Mouse (Mus musculus) kidney, postnatal 14 days (tissue): ENCODE measurements around the gene Epb41l3.
"Not testable (repeated sequence)": the region's sequence is repeated elsewhere in the genome, so short reads cannot be mapped to it uniquely, and the experiment has no call there.

Experiments
- DNase-seq: peaks from one replicate; pipeline ENCODE4 v3.0.0; 2022; ENCODE audit warnings: mixed read lengths

Gene Epb41l3

DNA sequence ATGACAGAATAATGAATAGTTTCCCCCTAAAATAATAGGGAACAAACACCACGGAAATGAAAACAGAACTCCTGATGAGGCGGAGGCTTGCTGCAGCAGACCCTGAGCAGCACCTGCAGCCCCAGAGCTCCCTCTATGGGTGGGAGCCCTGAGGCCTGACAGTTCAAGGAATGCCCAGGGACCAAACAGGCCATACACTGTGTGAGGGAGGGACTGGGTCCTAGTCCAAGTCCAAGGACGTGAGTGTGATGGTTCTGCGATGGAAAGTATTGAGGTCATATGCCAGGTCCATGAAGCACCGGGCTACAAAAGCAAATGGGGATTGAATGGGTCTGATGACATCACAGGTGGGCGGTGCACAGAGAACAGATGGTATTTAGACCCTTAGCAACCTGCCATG, 33.7 kb downstream of the Epb41l3 start:
- peak; percentile 6 for DNase-seq

DNA sequence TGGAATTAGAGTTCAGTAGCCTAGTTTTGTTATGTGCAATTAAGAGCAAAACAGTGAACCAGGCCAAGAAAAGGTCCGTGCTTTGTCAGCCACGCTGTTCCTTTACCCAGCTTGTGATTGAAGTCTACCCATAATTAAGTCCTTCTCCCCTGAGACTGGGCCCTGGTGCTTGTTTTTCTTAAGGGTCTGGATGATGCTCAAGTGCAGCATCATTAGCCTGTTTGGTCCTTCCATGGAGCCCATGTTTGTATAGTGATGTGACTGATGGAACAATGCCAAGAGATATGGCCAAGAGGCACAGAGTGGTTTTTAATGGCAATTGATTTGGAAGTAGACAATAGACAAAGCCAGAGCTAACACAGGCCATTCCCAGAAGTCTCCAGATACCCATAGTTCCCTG, 36.7 kb downstream of the Epb41l3 start:
- DNase-seq: no peak

DNA sequence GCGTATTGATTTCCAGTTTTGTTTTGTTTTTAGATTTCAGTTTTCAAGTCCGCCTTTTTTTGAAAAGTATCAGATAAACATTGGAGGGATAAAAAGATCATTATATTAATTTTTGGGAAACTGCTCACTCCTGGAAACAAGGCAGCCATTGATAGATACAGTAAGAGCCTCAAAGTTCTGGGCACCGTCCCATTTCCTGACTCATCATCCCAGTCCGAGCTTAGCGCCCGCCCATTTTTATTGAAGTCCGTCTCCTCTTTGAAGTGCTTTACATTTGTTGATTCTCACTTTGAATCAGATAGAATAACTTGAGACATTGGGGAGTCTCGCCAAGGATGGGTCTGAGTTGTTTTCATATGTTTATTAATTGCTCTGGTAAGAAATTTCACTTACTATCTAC, 43.7 kb downstream of the Epb41l3 start:
- no peak for DNase-seq

DNA sequence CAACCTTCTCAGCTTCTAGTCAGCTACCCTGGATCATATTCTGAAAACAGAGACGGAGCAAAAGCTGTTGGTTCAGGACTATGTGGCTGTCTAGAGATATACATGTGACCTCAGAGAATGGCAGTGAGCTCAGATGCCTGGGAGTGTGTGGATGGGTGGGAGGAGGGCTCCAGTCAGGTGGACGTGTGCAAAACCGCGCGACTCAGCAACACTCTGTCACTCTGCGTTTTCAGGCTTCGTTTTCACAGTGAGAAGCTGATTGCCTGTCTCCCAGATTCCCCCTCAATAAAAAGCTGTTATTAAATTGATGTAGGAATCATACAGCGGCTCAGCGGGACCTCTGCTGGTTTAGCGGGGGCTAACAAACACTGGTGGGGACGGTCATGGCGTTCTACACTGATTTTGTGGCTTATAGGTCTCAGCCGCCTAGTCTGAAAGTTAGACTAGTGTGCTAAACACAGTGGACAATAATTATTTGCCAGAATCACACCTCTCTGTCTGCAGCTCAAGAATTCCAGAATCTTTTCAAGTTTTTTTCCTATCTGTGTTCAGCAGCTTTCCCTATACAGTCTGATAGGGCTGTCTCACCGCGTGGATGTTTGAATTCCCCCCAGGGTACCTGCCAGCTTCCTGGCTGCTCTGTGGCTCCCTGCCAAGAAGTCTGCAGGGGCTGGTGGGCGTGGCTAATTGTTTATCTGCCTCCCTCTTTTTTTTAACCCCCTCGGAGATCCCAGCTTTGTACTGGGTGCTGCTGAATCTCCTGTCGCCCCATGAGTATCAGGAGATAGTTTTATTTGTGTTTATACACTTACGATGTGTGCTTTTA, 45.3 kb downstream of the Epb41l3 start:
- DNase-seq: peak; percentile 26

DNA sequence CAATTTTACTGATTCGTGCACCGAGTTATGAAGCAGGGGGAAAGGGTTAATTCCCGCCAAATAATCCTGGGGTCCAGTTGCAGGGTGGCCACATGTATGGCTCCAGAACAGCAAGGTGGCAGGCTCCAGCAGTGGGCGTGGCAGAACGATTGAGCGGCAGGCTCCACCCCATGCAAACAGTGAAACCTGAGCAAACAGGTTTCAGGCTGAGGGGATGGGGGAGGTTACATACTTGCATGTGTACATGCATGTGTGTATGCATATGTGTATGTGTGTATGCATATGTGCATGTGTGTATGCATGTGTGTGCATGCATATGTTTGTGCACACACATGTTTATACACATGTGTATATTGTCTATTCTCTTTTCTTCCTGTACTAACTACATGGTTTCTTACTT, 46.9 kb downstream of the Epb41l3 start:
- not testable (repeated sequence) for DNase-seq

DNA sequence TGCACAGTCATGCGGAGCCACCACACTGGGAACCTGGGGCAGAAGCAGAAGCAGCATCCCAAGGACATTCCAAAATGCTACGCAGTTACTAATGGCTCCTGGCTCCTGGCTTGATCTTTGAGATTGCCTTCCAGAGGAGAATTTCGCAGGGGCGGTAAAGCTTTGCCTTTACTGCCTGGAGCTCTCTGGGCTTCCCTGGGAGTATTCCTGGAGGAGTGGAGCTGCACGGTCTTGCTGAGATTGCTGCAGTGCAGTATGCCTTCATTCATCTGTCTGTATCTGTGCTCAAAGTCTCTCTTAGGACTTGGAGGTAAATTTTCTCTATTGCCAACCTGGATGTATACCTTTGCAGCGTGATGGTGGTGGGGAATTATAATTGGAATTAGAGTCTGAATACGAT, 52.0 kb downstream of the Epb41l3 start:
- DNase-seq: no peak

DNA sequence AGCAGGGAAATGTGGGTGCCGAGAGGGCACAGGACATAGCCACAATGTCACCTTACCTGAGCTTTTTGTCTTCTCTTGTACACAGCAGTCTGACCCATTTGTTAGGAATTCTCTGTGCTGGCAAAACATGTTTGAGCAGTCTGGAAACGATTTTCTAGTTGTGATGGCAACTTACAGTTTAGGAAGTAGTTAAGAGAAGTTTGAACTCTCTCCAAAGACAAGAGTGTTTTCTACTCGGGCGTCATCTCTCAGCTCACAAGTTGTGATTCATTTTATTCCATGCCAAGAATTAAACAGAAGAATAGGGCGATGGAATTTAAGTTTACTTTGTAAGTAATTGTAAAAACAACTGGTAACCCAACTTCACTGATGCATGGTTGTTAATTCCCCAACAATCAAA, 52.5 kb downstream of the Epb41l3 start:
- no peak for DNase-seq

DNA sequence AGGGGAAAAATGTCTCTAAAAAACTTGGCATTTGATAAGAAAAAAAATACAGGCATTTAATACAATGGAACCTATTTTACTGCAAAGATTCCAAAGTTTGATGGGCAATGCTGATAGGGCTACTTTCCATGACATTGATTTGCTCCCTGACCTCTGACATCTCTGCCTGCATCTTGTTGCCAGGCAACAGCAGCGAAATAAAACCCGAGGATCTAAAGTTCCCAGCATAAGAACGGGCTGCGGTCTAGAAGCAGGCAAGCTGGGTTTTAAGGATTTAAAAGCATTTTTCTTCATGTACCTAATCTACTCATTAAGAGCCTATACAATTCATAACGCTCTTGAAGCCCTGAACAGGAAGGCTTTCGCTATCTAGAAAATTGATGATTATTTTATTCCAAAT, 54.0 kb downstream of the Epb41l3 start:
- DNase-seq: no peak

DNA sequence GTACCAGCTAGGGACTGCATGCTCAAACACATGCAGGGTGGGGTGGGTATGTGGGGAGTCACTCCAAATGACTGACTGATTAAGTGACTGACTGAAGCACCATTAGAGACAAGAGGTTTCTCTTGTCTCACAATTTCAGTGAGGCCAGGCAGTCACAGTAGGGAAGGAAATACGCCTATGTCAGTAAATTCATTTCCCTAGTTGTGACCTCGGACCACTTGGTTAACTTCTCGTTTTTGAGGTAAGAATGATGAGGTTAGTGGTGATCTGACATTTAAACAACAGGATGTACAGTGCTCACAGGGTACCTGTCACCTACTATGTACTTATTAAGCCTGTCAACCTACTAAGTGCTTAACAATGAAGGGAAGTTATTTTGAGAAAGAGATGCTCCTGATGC, 67.5 kb downstream of the Epb41l3 start:
- no peak for DNase-seq

DNA sequence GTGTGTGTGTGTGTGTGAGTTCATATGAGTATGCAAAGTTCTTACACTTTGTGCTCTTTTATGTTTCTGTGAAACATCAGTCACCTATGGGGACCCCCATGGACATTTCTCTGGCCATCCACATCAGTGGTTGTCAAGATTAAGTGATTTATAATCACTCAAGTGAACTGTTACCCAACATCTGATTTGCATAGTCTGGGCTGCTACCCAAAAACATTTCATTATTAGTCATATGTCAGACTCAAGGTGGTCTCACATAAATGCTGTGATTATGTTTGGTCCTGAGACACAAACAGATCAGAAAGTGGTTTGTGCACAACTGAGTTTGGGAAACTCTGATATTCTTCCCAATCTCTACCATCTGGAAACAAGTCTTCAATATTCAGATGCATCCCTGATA, 75.3 kb downstream of the Epb41l3 start:
- DNase-seq: no peak

DNA sequence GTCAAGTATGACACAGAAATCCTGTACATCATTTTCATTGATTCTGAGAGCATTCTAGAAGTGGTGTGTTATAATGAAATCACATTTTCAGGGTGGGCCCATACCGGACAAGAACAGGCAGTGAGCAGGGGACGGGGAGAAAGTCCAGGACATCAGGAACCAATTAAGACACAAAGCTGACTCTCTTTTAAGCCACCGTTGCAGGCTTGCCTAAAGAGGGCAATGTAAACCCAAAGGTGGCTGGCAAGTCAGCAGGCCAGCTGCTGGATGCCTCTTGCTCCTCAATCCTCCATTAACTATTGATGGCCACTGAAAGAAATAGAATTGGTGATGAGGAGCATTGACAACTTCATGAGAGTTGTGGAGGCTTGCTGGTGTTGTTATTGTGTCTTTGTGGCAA, 75.8 kb downstream of the Epb41l3 start:
- no peak for DNase-seq

DNA sequence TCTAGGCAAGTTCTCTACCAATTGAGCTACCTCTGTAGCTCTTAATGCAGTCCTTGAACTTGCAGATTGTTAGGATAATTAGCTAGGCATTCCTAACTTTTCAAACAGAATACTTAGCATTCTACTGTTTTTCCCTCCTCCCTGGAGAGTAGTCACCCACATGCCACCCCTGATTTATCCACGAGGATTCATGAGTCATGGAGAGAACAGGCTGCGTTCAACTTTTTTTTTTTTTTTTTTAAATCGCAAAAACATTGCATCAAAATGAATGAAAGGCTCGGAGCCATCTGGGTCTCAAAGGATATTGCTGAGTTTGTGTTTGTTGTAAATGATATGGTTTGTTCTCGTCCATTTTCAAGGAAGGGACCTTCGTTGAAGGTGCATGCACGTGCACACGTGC, 79.6 kb downstream of the Epb41l3 start:
- DNase-seq: no peak

DNA sequence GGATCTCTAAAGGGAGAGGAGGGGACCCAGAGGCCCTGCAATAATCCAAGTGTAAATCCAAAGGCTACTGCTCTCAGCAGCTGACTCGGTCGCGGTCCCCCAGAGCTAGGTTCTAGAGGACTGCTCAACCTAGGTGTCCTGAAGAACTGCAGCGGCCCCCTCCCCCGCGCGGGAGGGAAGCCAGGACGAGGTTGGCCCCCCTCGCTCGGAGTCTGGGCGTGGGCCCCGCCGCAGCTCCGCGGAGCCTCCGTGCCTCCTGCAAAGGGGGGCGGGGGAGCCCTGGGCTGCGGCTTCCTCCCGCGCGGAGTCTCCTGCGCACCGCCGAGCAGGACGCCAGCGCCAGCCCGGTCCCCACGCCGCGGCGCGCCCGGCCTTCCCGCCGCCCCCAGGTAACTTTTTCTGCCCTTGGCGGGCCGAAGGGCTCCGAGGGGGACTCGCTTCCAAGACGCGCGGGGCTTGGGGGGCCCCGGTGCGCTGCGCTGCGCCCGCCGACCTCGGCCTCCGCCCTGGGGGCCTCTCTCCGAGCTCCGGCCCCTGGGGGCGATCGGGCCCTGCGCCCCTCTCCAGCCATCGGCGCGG, 81.1 kb downstream of the Epb41l3 start:
- DNase-seq: peak; percentile 30

DNA sequence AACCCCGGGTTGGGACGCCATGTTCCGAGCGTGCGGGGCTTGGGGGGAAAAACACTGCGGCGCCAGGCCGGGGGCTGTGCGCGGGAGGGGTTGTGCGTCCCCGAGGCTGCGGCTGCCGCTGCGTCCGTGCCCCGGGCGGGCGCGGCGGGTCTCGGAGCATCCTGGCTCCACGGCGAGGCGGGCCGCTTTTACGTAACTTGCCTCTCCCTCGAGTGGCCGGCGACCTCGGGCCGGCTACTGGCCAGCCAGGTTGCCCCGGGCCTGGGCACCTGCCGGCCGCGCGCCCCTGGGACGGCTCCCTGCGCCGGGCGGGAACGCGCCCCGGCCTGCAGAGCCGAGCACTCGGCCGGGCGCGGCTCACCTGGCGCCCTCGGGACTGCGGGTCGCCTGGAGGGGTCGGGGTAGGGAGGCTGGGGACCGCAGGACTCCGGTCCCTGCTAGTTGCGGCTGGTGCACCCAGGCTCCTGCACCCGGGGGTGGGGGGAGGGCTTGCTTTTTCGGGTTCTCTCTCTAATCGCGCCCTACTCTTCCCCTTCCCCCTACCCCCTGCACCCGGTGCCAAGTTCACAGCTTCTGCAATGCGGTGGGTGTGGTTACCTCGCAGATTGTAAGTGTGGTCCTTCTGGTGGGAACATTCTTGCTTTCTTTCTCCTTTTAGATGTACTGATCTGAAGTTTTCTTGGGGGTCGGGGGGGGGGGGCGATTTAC, 81.8 kb downstream of the Epb41l3 start:
- peak; percentile 24 for DNase-seq

DNA sequence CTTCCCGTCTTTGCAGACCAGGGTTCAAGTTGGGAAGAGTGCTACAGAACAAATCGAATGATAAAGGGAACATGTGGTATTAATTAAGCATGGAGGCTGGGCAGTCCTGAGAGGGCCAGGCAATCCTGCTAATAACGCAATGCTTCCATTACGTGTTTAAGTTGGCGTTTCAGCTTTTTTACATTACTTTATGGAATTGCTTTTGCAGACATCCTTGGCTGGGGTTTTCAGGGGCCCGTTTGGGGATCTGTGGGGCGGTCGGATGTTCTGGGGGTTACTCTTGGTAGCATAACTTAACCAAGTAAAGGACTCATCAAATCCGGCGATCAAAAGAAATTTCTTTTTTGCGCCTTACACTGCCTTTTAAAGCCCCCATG, 82.3 kb downstream of the Epb41l3 start:
- no peak for DNase-seq

DNA sequence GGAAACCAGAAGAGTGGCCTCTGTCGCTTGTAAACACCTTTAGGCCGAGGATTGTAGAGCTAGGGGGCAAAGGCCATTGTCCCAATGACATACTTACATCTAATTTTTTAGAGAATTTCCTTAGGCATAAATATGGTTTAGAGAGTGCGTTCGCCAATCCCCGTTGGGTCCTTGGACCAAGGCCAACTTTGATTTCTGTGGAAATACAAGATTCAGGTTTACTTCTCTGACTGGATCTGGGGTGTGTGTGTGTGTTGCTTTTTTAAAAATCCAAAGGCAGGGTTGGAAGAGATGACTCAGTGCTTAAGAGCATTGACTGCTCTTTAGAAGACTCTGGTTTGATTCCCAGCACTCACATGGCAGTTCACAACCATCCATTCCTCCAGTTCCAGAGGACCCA, 83.2 kb downstream of the Epb41l3 start:
- DNase-seq: no peak

DNA sequence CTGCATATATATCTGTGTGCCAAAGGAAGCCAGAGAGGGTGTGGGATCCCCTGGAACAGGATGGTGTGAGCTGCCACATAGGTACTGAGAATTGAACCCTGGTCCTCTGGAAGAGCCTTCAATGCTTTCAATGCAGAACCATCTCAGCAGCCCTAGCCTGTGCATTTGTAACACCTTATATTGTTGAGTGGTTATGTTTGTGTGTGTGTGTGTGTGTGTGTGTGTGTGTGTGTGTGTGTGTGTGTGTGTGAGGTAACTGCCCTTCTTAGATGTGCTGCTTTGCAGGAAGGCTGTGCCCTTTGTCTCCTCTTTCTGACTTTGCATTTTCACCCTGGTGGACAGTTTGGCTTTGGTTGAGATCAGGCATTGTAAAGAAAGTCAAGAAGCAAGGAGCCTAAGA, 87.2 kb downstream of the Epb41l3 start:
- no peak for DNase-seq

DNA sequence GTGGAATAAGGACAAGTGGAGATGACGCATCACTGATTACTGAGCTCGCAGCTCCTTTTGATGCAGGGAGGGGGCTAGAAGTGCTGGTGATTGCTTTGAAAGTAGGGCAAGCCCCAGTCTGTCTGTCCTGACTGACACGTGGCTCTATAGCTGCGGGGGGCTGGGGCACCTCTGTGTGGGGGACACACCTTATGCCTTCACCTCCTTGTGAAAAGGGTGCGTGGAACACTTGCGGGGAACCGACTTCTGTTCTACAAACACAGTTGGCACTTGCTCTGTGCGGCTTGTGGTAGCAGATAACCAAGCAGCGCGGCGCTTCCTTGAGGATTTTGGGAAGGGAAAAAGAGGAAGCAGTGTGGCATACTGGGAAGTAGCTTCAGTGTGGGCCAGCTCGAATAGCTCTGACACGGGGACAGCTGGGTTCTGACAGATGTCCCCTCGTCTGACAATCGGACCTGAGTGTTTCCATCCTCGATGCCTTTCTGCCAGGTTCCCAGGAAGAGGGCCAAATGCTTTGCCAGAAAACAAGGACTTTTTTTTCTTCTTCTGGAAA, 101.5 kb downstream of the Epb41l3 start:
- DNase-seq: no peak

DNA sequence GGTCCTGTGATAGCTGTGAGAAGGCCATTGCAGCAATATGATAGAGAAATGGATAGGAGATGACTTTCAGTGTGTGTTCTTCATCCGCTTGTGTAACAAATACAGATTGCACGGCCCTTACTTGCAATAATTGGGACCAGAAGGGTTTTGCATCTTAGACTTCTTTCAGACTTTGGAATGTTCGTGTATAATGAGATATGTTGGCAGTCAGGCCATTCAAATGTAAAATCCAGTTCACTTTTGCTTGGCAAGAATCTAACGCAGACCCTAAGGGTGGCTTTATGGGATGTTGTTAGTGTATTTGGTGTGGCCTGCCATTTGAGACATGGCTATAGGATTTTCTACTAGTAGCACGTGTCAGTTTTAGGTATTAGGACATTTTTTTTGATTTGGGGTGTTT, 102.5 kb downstream of the Epb41l3 start:
- DNase-seq: no peak

DNA sequence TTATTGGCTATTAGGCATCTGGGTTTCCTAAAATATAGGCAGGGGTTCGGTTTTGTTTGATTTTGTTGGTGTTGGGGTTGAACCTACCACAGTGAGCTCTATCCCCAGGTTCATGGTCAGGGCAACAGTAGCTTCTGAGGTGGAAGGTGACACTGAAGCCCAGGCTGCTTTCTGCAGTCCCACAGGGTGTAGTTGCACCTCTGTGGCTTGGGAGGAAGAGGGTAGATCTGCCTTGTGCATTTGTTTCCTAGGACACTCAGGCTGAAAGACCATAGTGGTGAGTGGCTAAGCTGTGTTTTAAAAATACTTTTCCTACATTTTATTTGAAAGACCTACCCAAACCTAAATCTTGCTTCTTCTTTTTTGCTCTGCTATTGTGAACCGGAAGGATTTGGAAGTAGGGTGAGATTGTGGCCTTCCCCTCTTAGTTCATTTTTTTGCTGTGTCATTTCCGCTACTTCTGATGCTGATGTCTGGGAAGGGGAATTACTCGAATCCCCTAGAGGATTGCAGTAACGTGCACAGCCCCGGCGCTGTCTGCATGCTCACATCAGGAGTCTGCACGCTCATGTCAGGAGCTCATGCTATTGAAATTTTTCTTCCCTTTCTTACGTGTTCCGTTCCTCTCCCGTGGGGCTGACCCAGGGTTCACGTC, 105.5 kb downstream of the Epb41l3 start:
- peak; percentile 23 for DNase-seq

DNA sequence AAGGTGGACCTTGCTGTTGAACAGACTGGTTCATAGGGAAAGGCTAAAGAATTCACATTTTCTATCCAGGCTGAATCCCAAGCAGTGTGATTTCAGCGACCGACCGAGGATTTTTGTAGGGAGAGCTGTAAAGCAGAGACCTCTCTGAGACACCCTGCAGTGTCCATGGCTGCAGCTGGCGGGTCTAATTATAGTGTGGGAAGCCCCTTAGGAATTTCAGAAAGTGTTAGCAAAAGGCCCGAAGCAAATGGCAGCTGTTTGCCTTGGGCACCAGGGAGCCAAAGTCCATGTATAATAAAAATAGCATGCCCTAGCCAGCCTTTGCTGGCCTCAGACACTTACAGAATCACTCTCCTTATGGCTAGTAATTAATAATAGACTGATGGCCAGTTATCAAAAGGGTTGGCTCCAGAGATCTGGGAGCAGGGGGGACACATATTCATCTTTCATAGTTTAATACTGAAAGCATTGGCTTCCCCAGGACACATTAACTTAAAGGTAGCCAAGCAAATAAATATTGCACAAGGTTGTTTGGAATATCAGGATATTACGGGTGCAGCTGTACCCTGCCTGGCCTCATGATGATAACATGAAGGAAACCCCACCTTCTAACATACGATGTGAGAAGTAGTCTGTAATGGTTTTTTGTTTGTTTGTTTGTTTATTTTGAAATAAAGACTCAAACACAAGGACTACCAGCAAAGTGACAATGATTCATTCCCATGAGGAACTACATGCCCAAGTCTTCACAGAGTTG, 106.3 kb downstream of the Epb41l3 start:
- no peak for DNase-seq

DNA sequence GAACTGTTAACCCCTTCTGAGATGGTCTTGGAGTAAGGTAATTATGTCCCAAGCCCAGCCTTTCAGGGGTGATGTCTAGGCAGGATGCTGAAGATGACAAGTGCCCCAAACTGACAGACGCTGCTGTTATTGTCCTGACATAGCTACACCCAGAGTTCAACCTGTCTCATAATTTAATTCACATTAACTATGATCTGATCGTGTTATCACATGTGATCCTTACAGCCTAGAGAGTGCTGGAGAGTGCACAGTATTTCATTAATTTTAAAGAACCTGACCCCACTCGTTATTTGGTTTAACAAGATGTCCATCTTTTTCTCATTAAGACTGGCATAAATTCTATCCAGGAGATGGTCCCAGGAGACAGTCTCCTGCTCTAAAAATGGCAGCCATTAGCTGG, 112.3 kb downstream of the Epb41l3 start:
- no peak for DNase-seq
